Mouse (Mus musculus) MEL (cell line): Measurements from ENCODE around the gene Phf23.

Source experiments
- CHD2 ChIP-seq: IDR thresholded peaks from 2 replicates; pipeline ENCODE4 v1.6.1; 2011; ENCODE audit warnings: low read length, improper control_type of control experiment
- CTCF ChIP-seq, 3 experiments: IDR thresholded peaks in 2 of 3; conservative IDR thresholded peaks in 1 of 3; 2 replicates each; pipeline ENCODE4 v1.5.1; 2011 to 2012; ENCODE audit warnings: low read length in 3 of 3, low read depth in 2 of 3, mild to moderate bottlenecking in 2 of 3, improper control_type of control experiment in 1 of 3, inconsistent platforms in 1 of 3, mixed read lengths in 1 of 3, moderate library complexity in 1 of 3; ENCODE audit not compliant: control insufficient read depth in 1 of 3, insufficient read depth in 1 of 3, poor library complexity in 1 of 3, severe bottlenecking in 1 of 3
- ELF1 ChIP-seq: IDR thresholded peaks from 2 replicates; pipeline ENCODE4 v1.6.1; 2014; ENCODE audit warnings: low read depth, mild to moderate bottlenecking, inconsistent platforms, low read length, improper control_type of control experiment, moderate library complexity
- HCFC1 ChIP-seq: IDR thresholded peaks from 2 replicates; pipeline ENCODE4 v1.6.1; 2012; ENCODE audit warnings: low read depth, mild to moderate bottlenecking, inconsistent platforms, low read length, improper control_type of control experiment, moderate library complexity
- MAX ChIP-seq: IDR thresholded peaks from 2 replicates; pipeline ENCODE4 v1.6.1; 2011; ENCODE audit warnings: low read length, improper control_type of control experiment
- MAZ ChIP-seq: IDR thresholded peaks from 2 replicates; pipeline ENCODE4 v1.6.1; 2012; ENCODE audit warnings: low read depth, mild to moderate bottlenecking, inconsistent platforms, low read length, improper control_type of control experiment
- POLR2A ChIP-seq, 2 experiments: IDR thresholded peaks; 2 replicates each; pipeline ENCODE4 v1.6.1; 2011 to 2012; ENCODE audit warnings: low read length in 2 of 2, mild to moderate bottlenecking in 2 of 2, control low read depth in 1 of 2, improper control_type of control experiment in 1 of 2, low read depth in 1 of 2, moderate library complexity in 1 of 2; ENCODE audit not compliant: control insufficient read depth in 1 of 2, insufficient read depth in 1 of 2, poor library complexity in 1 of 2
- POLR2AphosphoS5 ChIP-seq: IDR thresholded peaks from 2 replicates; pipeline ENCODE4 v1.6.1; 2012; ENCODE audit warnings: low read depth, borderline replicate concordance, mild to moderate bottlenecking, inconsistent platforms, low read length, moderate library complexity, mixed read lengths
- UBTF ChIP-seq: IDR thresholded peaks from 2 replicates; pipeline ENCODE4 v1.6.1; 2012; ENCODE audit warnings: low read depth, mild to moderate bottlenecking, inconsistent platforms, low read length, improper control_type of control experiment, moderate library complexity, borderline replicate concordance; ENCODE audit not compliant: insufficient read depth
- USF1 ChIP-seq: IDR thresholded peaks from 2 replicates; pipeline ENCODE4 v1.6.1; 2014; ENCODE audit warnings: low read depth, mild to moderate bottlenecking, inconsistent platforms, low read length, improper control_type of control experiment, moderate library complexity
- USF2 ChIP-seq, 2 experiments: IDR thresholded peaks; 2 replicates each; pipeline ENCODE4 v1.6.1; 2011 to 2012; ENCODE audit warnings: improper control_type of control experiment in 2 of 2, low read length in 2 of 2, borderline replicate concordance in 1 of 2, inconsistent platforms in 1 of 2, low read depth in 1 of 2, mild to moderate bottlenecking in 1 of 2; ENCODE audit not compliant: insufficient read depth in 1 of 2
- ZC3H11A ChIP-seq: IDR thresholded peaks from 2 replicates; pipeline ENCODE4 v1.6.1; 2012; ENCODE audit warnings: low read depth, mild to moderate bottlenecking, inconsistent platforms, low read length, improper control_type of control experiment
- ZNF384 ChIP-seq: IDR thresholded peaks from 2 replicates; pipeline ENCODE4 v1.6.1; 2012; ENCODE audit warnings: low read depth, mild to moderate bottlenecking, inconsistent platforms, low read length, improper control_type of control experiment

- TF ChIP-seq POLR2A (IDR thresholded peaks at IDR 0.05; ENCODE audit: control insufficient read depth in 1 of 2, insufficient read depth in 1 of 2, low read depth in 1 of 2, low read length in 2 of 2, poor library complexity in 1 of 2), result no peak
- TF ChIP-seq ZNF384, result no peak
- no peak for TF ChIP-seq USF2 (IDR thresholded peaks at IDR 0.05; ENCODE audit: borderline replicate concordance in 1 of 2, insufficient read depth in 1 of 2, low read depth in 1 of 2, low read length in 2 of 2)
- no peak for TF ChIP-seq CHD2
- no peak for TF ChIP-seq CTCF (IDR thresholded peaks at IDR 0.05 in 2 of 3, conservative IDR thresholded peaks at IDR 0.05 in 1 of 3; ENCODE audit: control insufficient read depth in 1 of 3, insufficient read depth in 1 of 3, low read depth in 2 of 3, low read length in 3 of 3, poor library complexity in 1 of 3, severe bottlenecking in 1 of 3)
- TF ChIP-seq MAZ, result no peak
- TF ChIP-seq ZC3H11A, result no peak
- no peak for TF ChIP-seq ELF1
- TF ChIP-seq UBTF, result no peak
- TF ChIP-seq POLR2AphosphoS5, result no peak
- TF ChIP-seq HCFC1, result no peak
- TF ChIP-seq USF1, result no peak
- TF ChIP-seq MAX, result no peak
Measured at GRCm38 (mm10) chr11:70028401-70029129, 33.0 kb downstream of the Phf23 start.
